Mouse (Mus musculus) thymus, adult 18-20 months (tissue): ENCODE data around the gene Midn.

ENCODE experiments used
- DNase-seq, 2 experiments: peaks; one replicate each; pipeline ENCODE4 v3.0.0; 2022; ENCODE audit warnings: mixed read lengths in 2 of 2

Gene Midn

GRCm38 (mm10) chr10:80159021-80159560, 11.0 kb downstream of the Midn start:
- peak in 1 of 2 experiments; percentile 76 for DNase-seq

DNA sequence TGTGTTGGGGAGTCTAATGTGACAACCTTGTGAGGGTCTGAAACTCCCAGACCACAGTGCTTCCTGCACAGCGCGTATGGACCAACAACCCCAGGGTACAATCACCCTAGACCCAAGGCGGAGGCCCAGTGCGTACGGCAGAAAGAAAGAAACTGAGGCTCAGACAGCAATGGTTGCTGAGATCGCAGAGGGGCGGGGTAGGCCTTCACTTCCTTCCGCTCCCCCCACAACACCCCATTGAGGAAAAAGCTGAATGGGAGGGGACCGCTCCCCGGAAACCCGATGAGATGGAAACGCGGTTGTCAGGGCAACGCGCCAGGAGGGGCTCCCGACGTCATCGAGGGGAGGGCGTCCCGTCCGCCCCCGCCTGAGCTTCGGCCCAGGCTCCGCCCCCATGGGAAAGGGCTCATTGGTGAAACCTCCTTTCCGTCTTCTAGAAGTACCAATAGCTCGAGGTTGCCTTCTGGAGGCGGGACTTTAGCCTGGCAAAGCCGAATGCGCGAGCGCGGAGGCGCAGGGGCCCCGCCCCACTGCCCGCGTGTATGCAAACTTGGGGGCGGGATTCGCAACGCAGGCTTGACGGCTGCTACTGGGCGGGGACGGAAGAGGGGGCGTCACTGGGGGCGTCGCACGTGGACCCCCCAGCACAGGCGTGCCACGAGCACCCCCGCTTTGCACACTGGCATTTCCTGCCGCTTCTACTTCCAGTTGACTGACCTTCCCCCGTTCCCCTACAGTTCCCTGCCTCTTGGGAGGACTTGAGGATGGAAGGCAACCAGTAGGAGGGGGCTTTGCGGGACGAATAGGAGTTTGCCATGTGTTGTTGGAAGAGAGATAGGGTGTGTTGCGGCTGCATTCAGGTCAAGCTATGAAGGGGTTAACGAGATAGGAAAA, 11.7 kb downstream of the Midn start:
- DNase-seq = peak; percentile 100

DNA sequence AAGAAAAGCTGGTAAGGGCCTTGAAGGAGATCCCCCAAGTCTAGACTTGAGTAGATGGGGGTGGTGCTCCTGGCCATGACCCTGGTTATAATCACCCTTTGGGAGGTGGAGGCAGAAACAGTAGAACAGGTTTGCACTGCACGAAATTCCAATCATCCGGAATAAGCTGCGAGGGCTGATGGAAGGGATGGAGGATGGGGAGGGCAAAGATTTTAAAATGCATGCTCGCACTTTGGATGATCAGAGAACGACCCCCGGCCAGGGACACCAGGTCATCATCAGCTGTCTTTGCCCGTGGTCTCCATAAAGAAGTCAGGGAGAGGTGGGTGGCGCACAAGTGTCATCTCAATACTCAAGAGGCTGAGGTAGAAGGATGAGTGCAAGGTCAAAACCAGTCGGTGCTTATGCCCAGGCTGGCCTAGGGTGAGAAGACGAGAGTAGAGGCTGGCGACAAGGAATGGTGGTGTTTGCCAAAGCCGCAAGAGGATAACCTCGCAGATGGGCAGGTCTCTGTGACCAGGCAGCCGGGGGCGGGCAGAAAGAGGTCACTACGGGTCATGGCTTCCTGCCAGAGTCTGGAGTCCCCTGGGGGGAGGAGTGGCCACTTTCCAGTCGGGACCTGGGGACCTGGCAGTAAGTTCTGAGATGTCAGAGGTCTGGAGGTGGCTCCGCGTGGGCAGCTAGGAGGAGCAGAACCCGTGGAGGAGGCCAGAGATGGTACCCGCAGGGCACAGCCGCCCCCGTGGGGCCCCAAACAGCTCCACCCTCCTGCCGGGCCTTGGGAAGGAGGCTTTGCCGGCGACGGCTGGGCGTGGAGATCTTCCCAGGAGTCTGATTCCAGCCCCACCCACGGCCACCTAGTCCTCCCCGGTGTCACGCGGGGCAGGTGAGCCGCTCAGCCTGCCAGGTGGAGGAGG, 12.6 kb downstream of the Midn start:
- DNase-seq = peak in 1 of 2 experiments; percentile 74

DNA sequence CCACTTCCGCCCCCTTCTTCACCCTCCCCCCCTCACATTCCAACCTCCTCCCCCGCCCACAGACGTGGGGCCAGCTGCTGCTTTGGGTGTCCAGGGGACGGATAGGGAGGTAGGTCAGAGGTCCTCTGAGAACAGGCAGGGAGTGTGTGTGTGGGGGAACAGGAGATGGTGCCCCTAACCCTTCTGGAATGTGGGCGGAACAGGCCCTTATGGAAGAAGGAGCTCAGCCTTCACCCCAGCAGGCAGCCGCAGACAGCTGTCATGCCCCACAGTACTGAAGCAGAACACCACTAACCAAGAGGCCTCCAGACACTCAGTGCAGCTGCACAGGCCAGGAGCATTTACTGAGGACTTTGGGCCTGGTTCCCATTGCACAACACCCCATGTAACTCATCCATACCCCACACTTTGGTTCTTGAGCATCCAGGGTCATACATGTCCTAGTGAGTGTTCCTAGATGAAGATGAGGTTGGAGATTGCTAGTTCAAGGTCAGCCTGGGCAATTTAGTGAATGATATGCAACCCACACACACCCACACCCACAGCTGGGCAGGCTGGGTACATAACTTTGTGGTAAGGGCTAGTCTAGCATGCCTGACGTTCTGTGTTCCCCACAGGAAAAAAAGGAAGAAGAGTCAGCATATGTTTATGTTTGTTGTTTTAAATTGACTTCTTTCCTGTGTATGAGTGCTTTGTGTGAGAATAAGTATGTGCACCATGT, 13.6 kb downstream of the Midn start:
- no peak for DNase-seq

- no peak for DNase-seq
These were observed 14.2 kb downstream of the Midn start for GRCm38 (mm10) chr10:80162243-80162608.

- DNase-seq = no peak
These were observed 14.7 kb downstream of the Midn start for GRCm38 (mm10) chr10:80162716-80163299.

- no peak for DNase-seq
These were observed 15.6 kb downstream of the Midn start for GRCm38 (mm10) chr10:80163721-80164120.

DNA sequence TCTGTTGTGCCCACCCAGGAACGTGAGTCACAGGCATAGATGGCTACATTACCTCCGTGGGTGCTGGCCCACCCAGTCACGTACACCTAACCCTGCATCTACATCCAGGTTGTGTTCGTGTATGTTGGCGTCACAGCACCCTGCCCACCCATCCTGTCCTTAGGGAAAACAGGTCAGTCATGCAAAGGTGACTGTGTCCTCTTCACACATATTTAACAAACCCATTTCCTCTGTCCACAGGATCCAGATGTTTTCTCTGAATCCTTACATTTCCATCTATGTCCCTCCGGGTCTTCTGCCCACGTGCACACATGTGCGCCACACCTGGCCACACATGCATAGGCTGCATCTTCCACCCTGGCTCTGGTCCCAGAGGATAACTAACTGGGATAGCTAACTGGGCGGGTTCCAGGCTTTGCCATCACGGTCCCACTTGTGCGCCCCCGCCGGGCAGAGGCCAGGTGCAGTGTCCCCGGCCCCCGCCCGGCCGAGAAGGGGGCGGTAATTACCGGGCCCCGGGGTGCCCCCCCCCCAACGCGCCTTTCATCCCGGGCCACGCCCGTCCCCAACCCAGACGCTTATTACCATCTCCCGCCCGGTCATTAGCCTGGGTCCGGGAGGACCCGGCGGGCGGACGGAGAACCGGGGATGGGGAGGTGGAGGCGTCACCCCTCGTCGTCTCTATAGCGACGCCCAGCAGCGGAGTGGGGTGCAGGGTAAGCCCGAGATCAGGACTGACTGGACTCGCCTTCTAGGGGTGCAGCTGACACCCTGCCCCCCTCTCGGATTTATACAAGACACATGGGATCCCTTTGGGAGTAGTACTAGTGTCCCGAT, 16.3 kb downstream of the Midn start:
- DNase-seq = no peak

- peak; percentile 82 to 90 for DNase-seq
These were observed 16.9 kb downstream of the Midn start for GRCm38 (mm10) chr10:80164998-80165344.

GRCm38 (mm10) chr10:80165392-80166128, 17.5 kb downstream of the Midn start, which contains the start of gene Cirbp:
TSS of gene Cirbp (plus strand) at chr10:80165985.
- DNase-seq = peak in 1 of 2 experiments; percentile 25

- peak in 1 of 2 experiments; percentile 3 for DNase-seq
These were observed 18.1 kb downstream of the Midn start for GRCm38 (mm10) chr10:80166136-80166535.

GRCm38 (mm10) chr10:80167460-80168037, 19.5 kb downstream of the Midn start:
- DNase-seq = peak; percentile 97 to 98

DNA sequence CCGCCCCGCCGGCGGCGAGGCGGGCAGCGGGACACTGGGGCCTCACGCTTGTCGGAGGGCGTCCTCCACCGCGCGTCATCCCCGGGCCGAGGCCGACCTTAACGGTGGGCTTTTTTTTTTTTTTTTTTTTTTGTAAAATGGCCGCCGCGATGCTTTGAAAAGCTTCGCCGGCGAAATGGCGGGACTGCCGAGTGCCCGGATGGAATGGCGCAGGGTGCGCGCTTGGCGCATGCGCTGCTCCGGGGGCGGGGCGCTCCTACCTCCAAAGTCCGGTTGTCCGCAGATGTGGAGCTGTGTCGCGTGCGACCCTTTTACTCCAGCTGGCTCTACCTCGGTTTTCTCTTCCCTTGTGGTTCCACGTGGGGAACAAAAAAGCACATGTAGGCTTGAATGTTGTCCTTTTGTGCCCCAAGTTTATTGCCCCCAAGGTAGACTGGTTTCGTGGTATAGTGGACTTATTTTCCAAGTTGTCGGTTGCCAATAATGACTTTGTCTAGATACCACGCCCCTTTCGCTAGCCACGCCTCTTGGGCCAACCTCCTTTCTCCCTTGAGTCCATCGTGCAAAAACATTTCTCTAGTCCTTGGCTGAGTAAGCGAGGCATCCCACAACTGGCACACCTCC, 20.1 kb downstream of the Midn start:
- DNase-seq = peak; percentile 79 to 85

- DNase-seq = no peak
These were observed 21.0 kb downstream of the Midn start for GRCm38 (mm10) chr10:80169070-80169469.

DNA sequence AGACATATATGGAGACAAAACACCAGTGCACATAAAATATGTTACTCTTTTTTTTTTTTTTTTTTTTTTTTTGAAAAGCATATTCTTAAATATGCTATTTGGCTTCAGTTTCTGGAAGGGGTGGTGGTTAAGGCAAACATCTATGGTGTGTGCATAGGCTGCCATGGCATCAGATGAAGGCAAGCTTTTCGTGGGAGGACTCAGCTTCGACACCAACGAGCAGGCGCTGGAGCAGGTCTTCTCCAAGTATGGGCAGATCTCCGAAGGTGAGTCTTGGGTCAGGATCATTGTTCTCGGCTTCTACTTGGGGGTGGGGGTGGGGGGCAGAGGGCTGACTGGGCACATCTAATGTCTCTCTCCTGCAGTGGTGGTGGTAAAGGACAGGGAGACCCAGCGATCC, 21.6 kb downstream of the Midn start:
- DNase-seq = no peak

- DNase-seq = no peak
These were observed 22.0 kb downstream of the Midn start for GRCm38 (mm10) chr10:80170052-80170451.

DNA sequence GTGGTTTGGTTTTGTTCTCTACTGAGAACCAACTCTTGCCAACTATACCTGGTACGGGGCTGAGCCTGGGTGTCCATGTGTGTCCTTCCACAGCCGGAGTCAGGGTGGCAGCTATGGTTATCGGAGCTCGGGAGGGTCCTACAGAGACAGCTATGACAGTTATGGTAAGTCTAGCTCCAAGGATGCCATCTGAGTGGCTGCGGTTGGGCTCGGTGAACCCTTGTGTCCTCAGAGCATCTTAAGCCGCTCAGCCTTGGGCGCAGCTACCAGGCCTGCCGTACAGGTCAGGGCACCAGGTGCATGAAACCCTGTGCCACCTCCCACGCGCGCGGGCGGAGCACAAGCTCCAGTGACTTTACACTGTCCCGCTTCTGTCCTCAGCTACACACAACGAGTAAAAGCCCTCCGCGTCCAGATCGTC, 22.5 kb downstream of the Midn start:
- DNase-seq = no peak

GRCm38 (mm10) chr10:80171252-80171651, 23.2 kb downstream of the Midn start:
- DNase-seq = no peak

DNA sequence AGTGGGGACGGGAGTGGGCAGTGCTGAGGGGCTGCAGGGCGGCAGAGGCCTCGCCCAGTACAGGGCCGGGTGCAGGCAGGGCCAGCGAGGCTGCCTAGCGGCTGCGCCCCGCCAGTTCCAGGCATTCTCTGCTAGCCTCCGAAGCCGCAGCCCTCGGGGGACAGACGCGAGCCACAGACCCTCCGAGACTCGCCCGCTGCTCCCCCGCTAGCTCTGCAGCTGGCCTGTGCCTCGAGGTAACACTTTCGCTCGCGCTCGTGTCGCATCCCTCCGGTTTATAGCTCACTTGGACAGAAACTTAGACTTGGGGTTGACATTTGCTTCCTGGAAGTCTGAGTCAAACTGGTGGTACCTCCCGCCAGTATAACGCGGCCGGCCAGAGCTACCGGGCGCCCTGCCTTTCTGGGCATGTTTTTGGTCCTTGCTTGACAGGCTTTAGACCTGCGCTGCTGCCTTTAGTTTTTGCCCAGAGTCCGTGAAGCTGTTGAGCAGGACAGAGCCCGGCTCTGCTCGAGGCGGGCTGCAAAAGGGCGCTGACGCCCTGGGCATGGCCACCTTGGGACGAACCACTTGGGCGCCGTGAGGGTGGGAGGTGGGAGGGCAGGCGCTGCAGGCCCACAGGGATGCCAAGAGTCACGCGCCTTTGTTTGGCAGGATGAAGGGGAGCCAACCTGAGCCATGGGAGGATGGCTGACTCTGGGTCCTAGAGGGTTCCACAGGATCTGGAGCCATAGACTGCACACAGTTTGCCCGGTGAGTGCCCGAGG, 23.9 kb downstream of the Midn start:
- DNase-seq = no peak
